ENCODE assay signal across 36 mouse cellular contexts in genomic region chr1:155720006-155720405, GRCm38 (mm10). TPM values are rescaled to one million over a fixed set of nuclear protein-coding genes. Genes with fewer than 3 reads are reported as not detected.
"Had no signal": no experiment of that assay in that cellular context is flagged by ENCODE, and none has a peak within 500 bp of the region (broad histone marks: within the 10 kb centered on the region; RNA-seq: fewer than 3 reads in every experiment).

No protein-coding gene starts in this region.

- H3K4me1 ChIP-seq: heart, embryonic 12.5 days; limb, embryonic 12.5 days had no signal

- H3K9me3 ChIP-seq: heart, embryonic 10.5 days; heart, embryonic 12.5 days; hindbrain, embryonic 13.5 days; hindbrain, embryonic 15.5 days; kidney, embryonic 15.5 days; limb, embryonic 10.5 days; limb, embryonic 12.5 days had no signal

- H3K9ac ChIP-seq: heart, embryonic 12.5 days; hindbrain, embryonic 13.5 days; hindbrain, embryonic 15.5 days; kidney, embryonic 15.5 days; limb, embryonic 12.5 days; liver, embryonic 14.5 days had no signal

- ATAC-seq: hindbrain, postnatal 0 days; intestine, embryonic 16.5 days had no signal

- H3K4me2 ChIP-seq: heart, embryonic 12.5 days; hindbrain, embryonic 13.5 days; hindbrain, embryonic 15.5 days; kidney, embryonic 15.5 days; limb, embryonic 12.5 days; liver, embryonic 11.5 days had no signal

- H3K36me3 ChIP-seq: heart, embryonic 10.5 days; heart, embryonic 12.5 days; hindbrain, embryonic 13.5 days; hindbrain, embryonic 15.5 days; kidney, embryonic 15.5 days; limb, embryonic 10.5 days; limb, embryonic 12.5 days had no signal

- H3K27ac ChIP-seq: heart, embryonic 10.5 days; hindbrain, embryonic 13.5 days; hindbrain, embryonic 15.5 days; hindbrain, postnatal 0 days; kidney, embryonic 15.5 days; kidney, postnatal 0 days; left cerebral cortex, adult 2 months; limb, embryonic 10.5 days; limb, embryonic 12.5 days; liver, embryonic 14.5 days had no signal

- H3K4me3 ChIP-seq: heart, embryonic 10.5 days; heart, embryonic 12.5 days; hindbrain, embryonic 13.5 days; hindbrain, embryonic 15.5 days; kidney, embryonic 15.5 days; left cerebral cortex, adult 2 months; limb, embryonic 10.5 days; limb, embryonic 12.5 days had no signal

- DNase-seq: gastrocnemius, postnatal 14 days; gastrocnemius, postnatal 36 days; heart, adult 18-20 months; heart, postnatal 10 days; kidney, adult 11 months; kidney, adult 2 months; kidney, adult 9 months; kidney, postnatal 14 days; kidney, postnatal 36 days; layer of hippocampus, adult 9-11 months; layer of hippocampus, postnatal 36 days had no signal

RNA-seq across cellular contexts. Expression of gene Lhx4, which starts 31.5 kb away (rescaled TPM):
- total RNA-seq: gastrocnemius, adult 18-20 months; gastrocnemius, adult 8-10 months; gastrocnemius, postnatal 14 days; gastrocnemius, postnatal 36 days; heart, adult 18-20 months; heart, adult 8-10 months; heart, postnatal 10 days; heart, postnatal 25 days; hematopoietic stem cell, adult 5-6 weeks; layer of hippocampus, adult 18-20 months; layer of hippocampus, postnatal 14 days; layer of hippocampus, postnatal 36 days; left cerebral cortex, adult 2 months; left cerebral cortex, postnatal 14 days; left cerebral cortex, postnatal 36 days had no signal
- polyA plus RNA-seq: heart, embryonic 10.5 days; heart, embryonic 12.5 days; heart, embryonic 16.5 days; kidney, adult 2 months; kidney, embryonic 15.5 days; kidney, postnatal 0 days; large intestine, adult 2 months; limb, embryonic 10.5 days; limb, embryonic 12.5 days; limb, embryonic 14.5 days; liver, embryonic 11.5 days; liver, embryonic 14.5 days had no signal
